Comparison of ENCODE assay signal across 15 mouse cellular contexts in the genomic region with DNA sequence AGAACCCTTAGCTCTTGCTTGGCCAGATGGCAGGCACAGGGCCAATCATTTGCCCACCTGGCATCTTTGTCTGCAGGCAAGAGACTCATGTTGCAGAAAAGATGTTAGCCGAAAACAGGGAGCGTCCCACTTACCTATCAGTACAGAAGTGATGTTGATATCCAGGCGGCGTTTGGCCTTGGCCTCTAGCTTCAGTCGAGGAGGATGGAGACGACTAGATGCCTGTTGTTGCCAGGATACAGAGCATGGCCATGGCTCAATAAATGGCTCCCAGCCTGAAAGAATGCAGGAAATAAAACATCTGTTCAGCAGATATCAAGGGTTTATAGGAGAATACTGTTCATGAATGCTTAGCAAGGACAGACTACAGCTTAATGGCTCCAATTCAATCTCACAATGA.
"Had no signal": no experiment of that assay in that cellular context is flagged by ENCODE, and none has a peak within 500 bp of the region (broad histone marks: within the 10 kb centered on the region; RNA-seq: fewer than 3 reads in every experiment).

No protein-coding gene starts in this region.

- ATAC-seq: intestine, postnatal 0 days; midbrain, embryonic 15.5 days had no signal

- H3K27ac ChIP-seq: kidney, embryonic 15.5 days; left cerebral cortex, adult 2 months; liver, embryonic 13.5 days; lung, embryonic 15.5 days; macrophage; midbrain, embryonic 12.5 days; midbrain, embryonic 15.5 days; neural tube, embryonic 12.5 days; neural tube, embryonic 15.5 days had no signal

- H3K4me1 ChIP-seq: liver, embryonic 13.5 days; lung, embryonic 15.5 days; neural tube, embryonic 12.5 days; neural tube, embryonic 15.5 days had no signal

- H3K9me3 ChIP-seq: kidney, embryonic 15.5 days; liver, embryonic 13.5 days; lung, embryonic 15.5 days; midbrain, embryonic 12.5 days; midbrain, embryonic 15.5 days; neural tube, embryonic 12.5 days; neural tube, embryonic 15.5 days had no signal

- H3K4me2 ChIP-seq: kidney, embryonic 15.5 days; liver, embryonic 13.5 days; lung, embryonic 15.5 days; midbrain, embryonic 12.5 days; midbrain, embryonic 15.5 days; neural tube, embryonic 12.5 days; neural tube, embryonic 15.5 days had no signal

- H3K9ac ChIP-seq: kidney, embryonic 15.5 days; liver, embryonic 13.5 days; lung, embryonic 15.5 days; midbrain, embryonic 12.5 days; midbrain, embryonic 15.5 days; neural tube, embryonic 12.5 days; neural tube, embryonic 15.5 days had no signal

- H3K4me3 ChIP-seq: kidney, embryonic 15.5 days; left cerebral cortex, adult 2 months; liver, embryonic 13.5 days; lung, embryonic 15.5 days; midbrain, embryonic 12.5 days; midbrain, embryonic 15.5 days; neural tube, embryonic 12.5 days; neural tube, embryonic 15.5 days had no signal

- DNase-seq: kidney, adult 2 months; kidney, postnatal 36 days; layer of hippocampus, postnatal 36 days; liver, embryonic 13.5 days; thymus, adult 18-20 months; thymus, postnatal 36 days had no signal

- H3K27me3 ChIP-seq: kidney, embryonic 15.5 days; liver, embryonic 13.5 days; lung, embryonic 15.5 days; midbrain, embryonic 12.5 days; midbrain, embryonic 15.5 days; neural tube, embryonic 12.5 days; neural tube, embryonic 15.5 days had no signal
